Mouse (Mus musculus) left cerebral cortex, adult 18-20 months (tissue): ENCODE results near the gene Gm1527. TPM values are rescaled to one million over a fixed set of nuclear protein-coding genes. Genes with fewer than 3 reads are reported as not detected.
A peak's percentile ranks its signal among the peaks of the same experiment; 100 is the strongest.
"Not testable (repeated sequence)": the region's sequence is repeated elsewhere in the genome, so short reads cannot be mapped to it uniquely, and the experiment has no call there.

Experiments
- DNase-seq, 2 experiments: peaks; one replicate each; pipeline ENCODE4 v3.0.0; 2021 to 2022; ENCODE audit warnings: low spot score in 2 of 2, mixed read lengths in 1 of 2
- long read RNA-seq, 2 experiments: library from polyadenylated mRNA; stranded (forward); transcript quantifications; one replicate each; pipeline ENCODE4 v2.0.0; 2021
- total RNA-seq, 2 experiments: library from RNA; stranded (reverse); gene quantifications; 2 replicates each; pipeline ENCODE4 v1.2.3; 2021

Gm1527 gene
- total RNA-seq, result not detected
- long read RNA-seq, experiment 1, result 0 reads
- long read RNA-seq, experiment 2, result 0 reads

GRCm38 (mm10) chr3:28892317-28892716, at the start of gene Gm1527:
TSS of gene Gm1527 (plus strand) at chr3:28892617.
- DNase-seq, result no peak

GRCm38 (mm10) chr3:28843231-28843630, 49.2 kb upstream of the Gm1527 start:
- no peak for DNase-seq

GRCm38 (mm10) chr3:28847115-28847514, 45.3 kb upstream of the Gm1527 start:
- DNase-seq, result no peak

GRCm38 (mm10) chr3:28852174-28852573, 40.2 kb upstream of the Gm1527 start:
- DNase-seq, result not testable (repeated sequence)

- DNase-seq, result not testable (repeated sequence)
Measured at GRCm38 (mm10) chr3:28859630-28860392, 32.6 kb upstream of the Gm1527 start.

- not testable (repeated sequence) for DNase-seq
Measured at GRCm38 (mm10) chr3:28896966-28897365, 4.5 kb downstream of the Gm1527 start.

GRCm38 (mm10) chr3:28965931-28966330, 73.5 kb downstream of the Gm1527 start:
- DNase-seq, result no peak

- DNase-seq, result peak; percentile 47 to 55
Measured at GRCm38 (mm10) chr3:28968851-28969250, 76.4 kb downstream of the Gm1527 start.

Other genes starting within 250 kb of the Gm1527 start
- gene Slc2a2, start 194.7 kb upstream of the Gm1527 start, total RNA-seq, result not detected
- gene Eif5a2, start 111.3 kb upstream of the Gm1527 start, total RNA-seq, result 10 to 100 TPM; 39.4 to 43.3 TPM
- 100 to 1,000 TPM; 239 to 254 TPM for gene Rpl22l1, start 87.2 kb upstream of the Gm1527 start, total RNA-seq
- 10 to 100 TPM; 15.5 to 20.3 TPM for gene Egfem1, start 189.4 kb downstream of the Gm1527 start, total RNA-seq